Mouse (Mus musculus) CH12.LX (cell line): ENCODE results near the gene Vsig2.

Source experiments
- CTCF ChIP-seq, 2 experiments: IDR thresholded peaks in 1 of 2; conservative IDR thresholded peaks in 1 of 2; 2 replicates each; pipeline ENCODE4 v1.5.1; 2011 to 2012; ENCODE audit warnings: low read depth in 2 of 2, low read length in 2 of 2, improper control_type of control experiment in 1 of 2, inconsistent platforms in 1 of 2, mild to moderate bottlenecking in 1 of 2, moderate library complexity in 1 of 2
- EP300 ChIP-seq: IDR thresholded peaks from 2 replicates; pipeline ENCODE4 v1.6.1; 2011; ENCODE audit warnings: low read length, improper control_type of control experiment
- POLR2A ChIP-seq: IDR thresholded peaks from 2 replicates; pipeline ENCODE4 v1.6.1; 2011; ENCODE audit warnings: low read depth, mild to moderate bottlenecking, improper control_type of control experiment, low read length
- SIN3A ChIP-seq: IDR thresholded peaks from 2 replicates; pipeline ENCODE4 v1.6.1; 2012; ENCODE audit warnings: low read length, improper control_type of control experiment, inconsistent platforms
- TBP ChIP-seq: conservative IDR thresholded peaks from 2 replicates; pipeline ENCODE4 v1.6.1; 2011; ENCODE audit warnings: low read depth, low read length, improper control_type of control experiment

DNA sequence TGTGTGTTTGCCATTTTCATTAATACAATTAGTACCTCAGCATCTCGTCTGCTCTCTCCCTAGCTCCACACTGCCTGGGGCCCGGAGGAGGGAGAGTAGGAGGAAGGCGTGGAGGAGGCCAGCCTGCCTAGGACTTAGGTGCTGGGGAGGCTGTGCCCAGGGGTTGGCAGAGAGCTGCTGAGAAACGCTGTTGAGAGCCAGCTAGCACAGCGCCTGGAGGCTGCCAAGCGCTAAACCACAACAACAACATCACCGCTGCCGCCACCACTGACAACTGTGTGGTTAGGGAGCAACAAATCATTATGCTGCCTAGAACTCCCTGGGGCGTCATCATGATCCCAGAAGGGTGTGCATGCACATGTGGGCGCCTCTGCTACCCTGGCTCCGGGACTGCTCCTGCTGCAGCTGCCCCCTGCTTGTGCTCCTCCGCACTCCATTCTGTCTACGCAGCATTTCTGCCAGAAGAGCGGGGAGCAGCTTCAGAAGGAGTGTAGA, 37.4 kb downstream of the Vsig2 start:
- TF ChIP-seq TBP (no peak), CTCF (conservative IDR thresholded peaks at IDR 0.05 in 1 of 2, IDR thresholded peaks at IDR 0.05 in 1 of 2; ENCODE audit: low read depth in 2 of 2, low read length in 2 of 2) (no peak), POLR2A (no peak), SIN3A (no peak), EP300 (no peak)
